Mouse (Mus musculus): ENCODE measurements around the gene Zbtb1. TPM values are rescaled to one million over a fixed set of nuclear protein-coding genes. Genes with fewer than 3 reads are reported as not detected.

The Zbtb1 gene
- total and polyA plus RNA-seq, 2 experiments from 2014 or later = 2.0 to 3.5 TPM

DNA sequence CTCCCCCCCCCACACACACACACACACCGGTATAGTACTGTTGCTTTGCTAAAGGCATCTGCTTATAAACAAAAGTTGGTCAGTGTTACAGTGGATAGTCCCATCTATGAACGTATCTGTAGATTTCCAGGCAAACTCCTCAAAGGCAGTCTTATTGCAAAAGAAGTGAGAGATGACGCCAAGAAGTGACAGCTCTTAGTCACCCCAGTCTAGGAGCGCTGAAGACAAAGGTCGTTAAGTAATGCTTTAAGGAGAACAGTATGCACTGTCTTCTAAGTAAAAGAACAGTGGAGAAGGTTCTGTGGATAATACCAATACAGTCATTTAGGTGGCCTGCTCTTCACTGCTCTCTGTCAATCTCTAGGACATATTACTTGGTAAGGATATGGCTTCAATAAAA, 22.9 kb downstream of the Zbtb1 start:
- Histone ChIP-seq H3K27me3 (ENCODE audit: insufficient read depth, low read length) (no peaks in the 10 kb centered on the region), H3K4me2 (ENCODE audit: low read depth) (no peak overlapping the region), H3K9me3 (ENCODE audit: low read length) (no peaks in the 10 kb centered on the region), H3K27ac (ENCODE audit: low read depth, low read length) (no peak overlapping the region), H3K4me3 (ENCODE audit: low read depth, low read length) (no peak overlapping the region), H3K36me3 (ENCODE audit: insufficient read depth) (no peaks in the 10 kb centered on the region), H3K9ac (no peak overlapping the region), H3K4me1 (ENCODE audit: insufficient read depth) (no peaks in the 10 kb centered on the region)
- ATAC-seq = no peak
- WGBS = 76% methylated on average over 5 of the region's 5 CpGs
- no peak for DNase-seq
- no peak for TF ChIP-seq CTCF (IDR thresholded peaks at IDR 0.05; ENCODE audit: low read depth)

DNA sequence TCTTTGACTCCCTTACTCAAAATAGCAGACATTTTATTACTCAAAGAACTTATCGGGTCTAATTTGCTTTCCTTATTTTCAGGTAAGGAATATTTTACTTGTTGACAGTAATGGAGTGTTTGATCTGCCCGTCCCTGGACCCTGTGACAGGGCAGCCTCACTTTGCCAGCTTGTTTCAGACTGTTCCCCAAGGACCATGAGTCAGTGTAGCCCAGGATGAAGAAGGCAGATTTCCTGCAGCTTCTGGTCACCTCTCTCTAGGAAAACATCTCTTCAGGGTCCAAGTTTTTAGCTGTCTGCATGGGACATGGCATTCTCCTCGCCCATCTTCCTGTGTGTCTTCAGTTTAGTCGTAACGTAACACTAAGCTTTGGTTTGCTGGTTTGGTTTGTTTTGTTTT, 27.2 kb downstream of the Zbtb1 start:
- TF ChIP-seq CTCF (IDR thresholded peaks at IDR 0.05; ENCODE audit: low read depth) = no peak
- no peaks in the 10 kb centered on the region for H3K9me3 ChIP-seq (ENCODE audit: low read length)
- WGBS = 86% methylated on average over 5 of the region's 5 CpGs
- no peak overlapping the region for H3K4me3 ChIP-seq (ENCODE audit: low read depth, low read length)
- DNase-seq (no peak), ATAC-seq (no peak)
- no peaks in the 10 kb centered on the region for H3K4me1 ChIP-seq (ENCODE audit: insufficient read depth)
- H3K27me3 ChIP-seq (ENCODE audit: insufficient read depth, low read length) = no peaks in the 10 kb centered on the region
- H3K27ac ChIP-seq (ENCODE audit: low read depth, low read length) = no peak overlapping the region
- H3K36me3 ChIP-seq (ENCODE audit: insufficient read depth) = no peaks in the 10 kb centered on the region
- H3K9ac ChIP-seq = no peak overlapping the region
- H3K4me2 ChIP-seq (ENCODE audit: low read depth) = no peak overlapping the region

DNA sequence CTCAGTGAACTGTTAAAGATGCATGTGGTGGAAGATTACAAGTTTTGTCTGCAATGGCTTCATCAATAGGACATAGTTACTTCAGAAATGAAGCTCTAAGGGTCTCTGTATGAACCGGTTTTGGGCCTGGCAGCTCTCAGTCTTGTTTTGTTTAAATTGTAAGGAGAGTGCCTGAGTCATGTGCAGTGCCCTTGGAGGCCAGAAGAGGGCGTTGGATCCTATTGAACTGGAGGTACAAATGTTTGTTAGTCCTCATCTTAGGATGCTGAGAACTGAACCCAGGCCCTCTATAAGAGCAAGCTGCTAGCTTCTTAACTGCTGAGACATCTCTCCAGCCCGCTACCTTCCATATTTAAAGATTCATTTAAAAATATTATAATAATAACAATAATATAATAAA, 31.6 kb downstream of the Zbtb1 start:
- DNase-seq (no peak), ATAC-seq (no peak)
- WGBS = 55% methylated on average over 3 of the region's 3 CpGs
- H3K36me3 ChIP-seq (ENCODE audit: insufficient read depth) = no peaks in the 10 kb centered on the region
- H3K4me1 ChIP-seq (ENCODE audit: insufficient read depth) = peaks cover 7% of the 10 kb centered on the region; the same call in 1 of the 2 replicates
- H3K9me3 ChIP-seq (ENCODE audit: low read length) = no peaks in the 10 kb centered on the region
- H3K4me2 ChIP-seq (ENCODE audit: low read depth) = no peak overlapping the region
- no peak overlapping the region for H3K9ac ChIP-seq
- no peak; the same call in 1 of the 2 replicates for TF ChIP-seq CTCF (IDR thresholded peaks at IDR 0.05; ENCODE audit: low read depth)
- H3K4me3 ChIP-seq (ENCODE audit: low read depth, low read length) = no peak overlapping the region
- no peak overlapping the region for H3K27ac ChIP-seq (ENCODE audit: low read depth, low read length)
- H3K27me3 ChIP-seq (ENCODE audit: insufficient read depth, low read length) = peaks cover 17% of the 10 kb centered on the region

DNA sequence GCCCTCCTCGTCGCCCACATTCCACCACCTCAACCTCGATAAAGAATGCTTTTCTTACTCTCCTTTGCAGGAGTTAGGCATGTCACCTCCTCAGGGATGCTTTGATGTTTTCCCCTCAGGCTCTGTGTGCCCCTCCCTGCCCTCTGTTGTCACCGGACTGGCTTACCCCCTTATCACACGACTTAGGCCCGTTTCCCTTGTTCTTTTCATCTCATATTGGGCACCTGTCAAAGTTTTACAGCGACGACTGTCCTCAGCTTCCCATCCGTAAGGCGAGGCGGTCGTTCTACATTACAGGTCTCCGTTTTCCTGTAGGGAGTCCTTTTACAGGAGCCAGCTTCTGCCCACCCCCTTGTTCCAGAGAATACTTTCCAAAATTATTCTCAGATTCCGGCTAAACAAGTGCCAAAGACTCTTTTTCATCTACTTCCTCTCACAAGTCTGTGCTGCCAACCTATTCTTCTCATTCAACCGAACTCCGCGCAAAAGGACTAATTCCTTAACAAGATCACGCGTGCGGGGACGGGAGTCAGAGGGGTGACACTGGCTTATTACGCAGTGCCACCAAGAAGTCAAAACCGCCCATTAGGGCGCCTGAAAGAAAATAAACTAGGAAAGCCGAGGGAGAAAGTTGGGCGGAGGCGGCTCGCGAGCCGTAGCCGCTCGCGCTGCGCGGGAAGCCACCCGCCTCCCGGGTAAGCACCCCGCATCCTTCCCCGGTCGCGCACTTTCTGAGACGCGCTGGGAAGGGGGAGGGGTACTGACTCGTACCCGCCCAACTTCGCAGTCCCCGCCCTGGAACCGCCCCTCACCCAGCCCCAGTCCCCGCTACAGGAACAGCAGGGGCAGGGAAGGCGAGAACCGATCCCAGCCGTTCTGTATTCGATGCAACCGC, 33.2 kb downstream of the Zbtb1 start:
- peak; percentile 80 for ATAC-seq
- Histone ChIP-seq H3K4me3 (ENCODE audit: low read depth, low read length) (peak overlapping the region; percentile 78), H3K9ac (peak overlapping the region; percentile 68), H3K27ac (ENCODE audit: low read depth, low read length) (peak overlapping the region; percentile 86), H3K4me2 (ENCODE audit: low read depth) (peak overlapping the region; percentile 72), H3K4me1 (ENCODE audit: insufficient read depth) (peaks cover 7% of the 10 kb centered on the region; the same call in 1 of the 2 replicates), H3K27me3 (ENCODE audit: insufficient read depth, low read length) (peaks cover 27% of the 10 kb centered on the region), H3K9me3 (ENCODE audit: low read length) (no peaks in the 10 kb centered on the region), H3K36me3 (ENCODE audit: insufficient read depth) (no peaks in the 10 kb centered on the region)
- 1% methylated on average over 54 of the region's 54 CpGs for WGBS
- DNase-seq = no peak
- TF ChIP-seq CTCF (IDR thresholded peaks at IDR 0.05; ENCODE audit: low read depth) = no peak; the same call in 1 of the 2 replicates

DNA sequence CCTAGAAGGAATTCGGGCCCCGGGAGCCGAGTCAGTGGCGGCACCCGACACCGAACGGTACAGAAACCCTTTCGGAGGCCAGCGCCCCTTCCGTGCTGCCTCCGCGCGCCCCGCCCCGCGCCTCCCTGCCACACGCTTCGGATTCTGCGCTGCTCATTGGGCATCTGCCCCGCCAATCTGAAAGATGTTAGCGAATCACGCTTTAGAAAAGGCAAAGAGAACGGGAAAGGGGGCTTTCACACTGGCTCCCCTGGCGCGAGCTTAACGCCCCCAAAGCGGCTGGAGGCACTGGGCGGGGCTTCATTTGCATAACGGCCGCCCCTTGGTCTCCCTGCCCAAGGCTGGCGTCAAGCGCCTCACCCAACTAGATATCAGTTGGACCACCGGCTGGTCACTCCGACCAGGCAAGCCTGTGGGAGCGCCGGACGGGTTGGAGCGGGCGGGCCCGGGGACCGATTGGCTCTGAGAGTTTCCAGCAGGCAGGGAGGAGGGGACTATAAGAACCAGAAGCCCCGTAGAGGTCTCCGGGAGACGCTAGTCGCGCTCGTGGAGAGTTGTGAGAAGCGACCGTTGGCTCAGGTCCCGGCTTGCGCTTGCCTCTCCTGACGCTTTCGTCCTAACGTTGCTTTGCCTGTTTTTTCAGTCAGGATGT, 33.9 kb downstream of the Zbtb1 start, which contains the start of gene Hspa2:
Gene Hspa2, plus strand, starts transcription at position 291 of the 652 bp plus-strand sequence.
- H3K9me3 ChIP-seq (ENCODE audit: low read length) = no peaks in the 10 kb centered on the region
- peak; percentile 97 for ATAC-seq
- WGBS = under 1% methylated on average over 54 of the region's 54 CpGs

DNA sequence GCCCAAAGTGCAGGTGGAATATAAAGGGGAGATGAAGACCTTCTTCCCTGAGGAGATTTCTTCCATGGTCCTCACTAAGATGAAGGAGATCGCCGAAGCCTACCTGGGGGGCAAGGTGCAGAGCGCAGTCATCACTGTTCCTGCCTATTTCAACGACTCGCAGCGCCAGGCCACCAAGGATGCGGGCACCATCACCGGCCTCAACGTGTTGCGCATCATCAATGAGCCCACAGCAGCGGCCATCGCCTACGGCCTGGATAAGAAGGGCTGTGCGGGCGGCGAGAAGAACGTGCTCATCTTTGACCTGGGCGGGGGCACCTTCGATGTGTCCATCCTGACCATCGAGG, 34.7 kb downstream of the Zbtb1 start:
- Histone ChIP-seq H3K4me3 (ENCODE audit: low read depth, low read length) (peak overlapping the region; percentile 78), H3K36me3 (ENCODE audit: insufficient read depth) (no peaks in the 10 kb centered on the region), H3K9ac (no peak overlapping the region), H3K9me3 (ENCODE audit: low read length) (no peaks in the 10 kb centered on the region), H3K4me2 (ENCODE audit: low read depth) (peak overlapping the region; percentile 72), H3K27ac (ENCODE audit: low read depth, low read length) (no peak overlapping the region), H3K4me1 (ENCODE audit: insufficient read depth) (peaks cover 7% of the 10 kb centered on the region; the same call in 1 of the 2 replicates), H3K27me3 (ENCODE audit: insufficient read depth, low read length) (peaks cover 27% of the 10 kb centered on the region)
- TF ChIP-seq CTCF (IDR thresholded peaks at IDR 0.05; ENCODE audit: low read depth) = no peak
- ATAC-seq (no peak), DNase-seq (no peak)
- 7% methylated on average over 20 of the region's 20 CpGs for WGBS

More for the DNA sequence above, 33.9 kb downstream of the Zbtb1 start, which contains the start of gene Hspa2:
- Histone ChIP-seq H3K27me3 (ENCODE audit: insufficient read depth, low read length) (peaks cover 27% of the 10 kb centered on the region), H3K27ac (ENCODE audit: low read depth, low read length) (peak within 1 kb of the TSS; percentile 86), H3K9ac (peak within 1 kb of the TSS; percentile 68), H3K4me1 (ENCODE audit: insufficient read depth) (peaks cover 7% of the 10 kb centered on the region; the same call in 1 of the 2 replicates), H3K4me3 (ENCODE audit: low read depth, low read length) (peak within 1 kb of the TSS; percentile 78), H3K4me2 (ENCODE audit: low read depth) (peak within 1 kb of the TSS; percentile 72), H3K36me3 (ENCODE audit: insufficient read depth) (no peaks in the 10 kb centered on the region)
- no peak; the same call in 1 of the 2 replicates for TF ChIP-seq CTCF (IDR thresholded peaks at IDR 0.05; ENCODE audit: low read depth)
- DNase-seq = peak; percentile 99

Data from forebrain, postnatal 0 days (tissue).